Mouse (Mus musculus) ES-Bruce4 (cell line): ENCODE measurements around the gene Rbm47. TPM values are rescaled to one million over a fixed set of nuclear protein-coding genes. Genes with fewer than 3 reads are reported as not detected.

Experiments used
- H3K27ac ChIP-seq: 2 replicates; pipeline ENCODE4 v1.5.1; 2012; ENCODE audit warnings: low read length, inconsistent platforms; ENCODE audit not compliant: insufficient read depth
- H3K27me3 ChIP-seq: 2 replicates; pipeline ENCODE4 v1.6.1; 2012; ENCODE audit warnings: mild to moderate bottlenecking, low read length, inconsistent platforms; ENCODE audit not compliant: control insufficient read depth, poor library complexity, insufficient read depth, severe bottlenecking
- H3K36me3 ChIP-seq: 2 replicates; pipeline ENCODE4 v1.6.1; 2012; ENCODE audit warnings: inconsistent platforms, mild to moderate bottlenecking, low read length, moderate library complexity; ENCODE audit not compliant: control insufficient read depth, poor library complexity, insufficient read depth, severe bottlenecking
- H3K4me1 ChIP-seq: one replicate; pipeline ENCODE4 v1.8.1; 2011; ENCODE audit warnings: low read length; ENCODE audit not compliant: control insufficient read depth, insufficient read depth
- H3K4me3 ChIP-seq: 2 replicates; pipeline ENCODE4 v1.5.1; 2011; ENCODE audit warnings: low read depth, mild to moderate bottlenecking, low read length
- H3K9ac ChIP-seq: 2 replicates; pipeline ENCODE4 v1.6.1; 2012; ENCODE audit warnings: low read depth, mild to moderate bottlenecking, inconsistent platforms; ENCODE audit not compliant: poor library complexity, severe bottlenecking
- H3K9me3 ChIP-seq: replicated peaks from 2 replicates; pipeline ENCODE4 v1.6.1; 2012; ENCODE audit warnings: mild to moderate bottlenecking, low read length, inconsistent platforms; ENCODE audit not compliant: control insufficient read depth, poor library complexity, insufficient read depth, severe bottlenecking
- CTCF ChIP-seq: IDR thresholded peaks from one replicate; pipeline ENCODE4 v1.8.1; 2011; ENCODE audit warnings: low read depth, low read length
- EP300 ChIP-seq: IDR thresholded peaks from 2 replicates; pipeline ENCODE4 v1.6.1; 2011; ENCODE audit warnings: low read depth, low read length; ENCODE audit not compliant: insufficient read depth
- POLR2A ChIP-seq: IDR thresholded peaks from one replicate; pipeline ENCODE4 v1.8.1; 2011; ENCODE audit warnings: low read length; ENCODE audit not compliant: insufficient read depth
- polyA plus RNA-seq: library from polyadenylated mRNA; stranded (reverse); fragments of >200 nt; gene quantifications from 2 replicates; pipeline ENCODE4 v1.2.4, GENCODE M21; 2011; ENCODE audit warnings: low read depth; ENCODE audit not compliant: missing spikeins, insufficient read depth, insufficient read length

Rbm47 gene
- polyA plus RNA-seq, 1 experiment: 82.8 TPM

- TF ChIP-seq EP300 (no peak), CTCF (no peak), POLR2A (no peak)
- H3K4me3 ChIP-seq: no peak overlapping the region
- H3K4me1 ChIP-seq: no peaks in the 10 kb centered on the region
- H3K9me3 ChIP-seq: no peaks in the 10 kb centered on the region
- H3K27ac ChIP-seq: no peak overlapping the region
- peaks cover 3% of the 10 kb centered on the region; the same call in 1 of the 2 replicates for H3K36me3 ChIP-seq
- H3K27me3 ChIP-seq: no peaks in the 10 kb centered on the region
- H3K9ac ChIP-seq: no peak overlapping the region
Observed at GRCm38 (mm10) chr5:66015449-66015961, 157.4 kb downstream of the Rbm47 start.

DNA sequence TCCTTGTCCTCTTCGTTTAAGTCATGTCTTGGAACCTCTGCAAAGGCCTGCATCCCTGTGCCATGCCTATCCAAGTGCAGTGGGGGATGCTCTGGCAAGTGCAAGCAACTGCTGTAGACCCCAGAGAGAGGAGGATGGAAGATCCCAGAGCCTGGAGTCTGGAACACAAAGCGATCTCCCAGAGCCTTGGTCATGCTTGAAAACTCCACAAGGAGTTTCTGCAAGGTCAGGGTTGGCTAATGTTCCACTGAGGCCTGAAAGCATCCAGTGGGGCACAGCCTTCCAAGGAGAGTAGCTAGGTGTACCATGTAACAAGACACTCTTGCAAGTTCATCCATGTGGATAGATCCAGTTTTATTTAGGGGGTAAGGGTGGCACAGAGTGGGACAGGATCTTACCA, 158.5 kb downstream of the Rbm47 start:
- H3K9me3 ChIP-seq: no peaks in the 10 kb centered on the region
- H3K27me3 ChIP-seq: no peaks in the 10 kb centered on the region
- H3K4me1 ChIP-seq: no peaks in the 10 kb centered on the region
- no peak overlapping the region for H3K4me3 ChIP-seq
- H3K36me3 ChIP-seq: peaks cover 3% of the 10 kb centered on the region; the same call in 1 of the 2 replicates
- TF ChIP-seq EP300: no peak
- no peak for TF ChIP-seq POLR2A
- no peak for TF ChIP-seq CTCF
- no peak overlapping the region for H3K27ac ChIP-seq
- H3K9ac ChIP-seq: no peak overlapping the region

DNA sequence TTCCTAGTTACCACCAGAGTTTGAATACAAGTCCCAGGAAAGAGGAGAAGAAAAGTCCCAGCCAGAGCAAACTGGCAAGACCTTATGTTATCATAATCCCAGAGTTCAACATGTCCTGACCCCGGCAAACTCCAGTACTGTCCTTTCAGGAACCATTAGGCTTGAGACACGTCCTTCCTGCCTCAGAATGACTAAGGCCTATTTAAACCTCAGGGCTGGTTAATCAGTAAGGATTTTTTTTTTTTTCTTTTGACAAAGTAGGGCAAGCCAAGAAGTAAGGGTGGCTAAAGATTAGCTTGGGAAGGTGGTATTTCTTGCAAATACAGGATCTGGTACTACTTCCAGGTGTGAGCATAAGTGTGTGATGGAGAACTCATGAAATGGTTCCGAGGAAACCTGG, 158.9 kb downstream of the Rbm47 start:
- no peak for TF ChIP-seq EP300
- Histone ChIP-seq H3K9ac (no peak overlapping the region), H3K27me3 (no peaks in the 10 kb centered on the region), H3K9me3 (no peaks in the 10 kb centered on the region), H3K36me3 (peaks cover 3% of the 10 kb centered on the region; the same call in 1 of the 2 replicates), H3K4me1 (no peaks in the 10 kb centered on the region), H3K4me3 (no peak overlapping the region), H3K27ac (no peak overlapping the region)

DNA sequence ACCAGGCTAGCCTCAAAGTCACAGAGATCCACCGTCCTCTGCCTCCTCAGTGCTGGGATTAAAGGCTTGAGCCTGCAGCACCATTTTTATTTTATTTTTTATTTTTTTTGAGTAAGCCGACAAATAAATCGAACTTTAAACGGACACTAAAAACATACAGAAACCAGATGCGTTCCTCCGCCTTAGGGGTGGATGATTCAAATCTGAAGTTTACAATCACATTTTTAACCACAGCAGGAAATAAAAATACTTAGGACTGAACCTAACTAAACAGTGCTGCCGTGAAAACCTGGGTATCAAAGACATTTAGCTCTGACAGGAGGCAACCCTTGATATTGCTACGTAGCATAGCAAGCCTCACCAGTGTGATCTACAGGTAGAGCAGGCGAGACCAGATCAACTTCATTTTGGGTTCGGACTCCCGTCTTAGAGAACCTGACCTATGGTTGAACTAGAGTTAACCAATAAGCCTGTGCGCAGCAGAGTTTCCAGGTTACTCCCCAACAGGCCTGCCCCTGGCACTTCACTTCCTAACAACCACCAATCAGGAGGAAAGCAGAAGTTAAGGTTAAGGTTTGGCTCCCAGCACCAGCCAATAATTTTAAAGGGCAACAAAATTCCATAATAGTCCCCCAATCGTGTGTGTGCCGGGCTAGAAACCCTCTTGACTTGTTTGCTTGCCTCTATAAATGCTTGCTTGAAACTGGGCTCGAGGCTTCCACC, 164.5 kb downstream of the Rbm47 start:
- Histone ChIP-seq H3K36me3 (no peaks in the 10 kb centered on the region), H3K4me1 (peaks cover 2% of the 10 kb centered on the region), H3K4me3 (no peak overlapping the region), H3K27me3 (no peaks in the 10 kb centered on the region), H3K27ac (no peak overlapping the region), H3K9me3 (no peaks in the 10 kb centered on the region), H3K9ac (no peak overlapping the region)
- no peak for TF ChIP-seq POLR2A
- no peak for TF ChIP-seq EP300
- TF ChIP-seq CTCF: no peak

DNA sequence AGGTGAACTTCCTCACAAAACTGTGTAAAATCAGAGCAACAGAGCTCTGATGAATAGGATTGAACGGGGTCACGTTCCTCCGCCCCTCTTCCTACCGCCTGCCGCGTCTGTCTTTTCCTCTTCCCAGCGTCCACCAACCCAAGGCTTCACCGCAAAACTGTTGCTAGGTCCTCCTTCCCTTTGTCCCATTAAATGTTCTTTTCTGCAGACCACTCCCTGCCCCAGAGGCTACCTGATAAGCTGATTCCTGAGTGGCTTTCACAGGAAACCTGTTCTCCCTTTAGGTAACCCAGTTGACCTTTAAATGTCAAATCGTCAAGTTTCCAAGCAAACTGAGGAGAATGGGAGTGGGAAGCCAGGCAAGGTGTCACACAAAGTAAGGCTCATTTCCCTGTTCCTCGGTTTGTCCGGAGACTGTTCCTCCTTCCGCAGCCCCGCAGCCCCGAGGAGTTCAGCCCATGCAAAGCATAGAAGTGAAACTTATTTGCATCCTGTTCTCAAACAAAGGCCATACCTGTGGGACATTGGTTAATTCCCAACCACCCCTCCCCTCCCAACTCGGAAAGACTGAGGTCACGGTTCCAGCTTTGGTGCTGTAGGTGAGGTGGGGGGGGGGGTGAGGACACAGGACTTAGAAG, 167.8 kb downstream of the Rbm47 start:
- Histone ChIP-seq H3K36me3 (no peaks in the 10 kb centered on the region), H3K9me3 (no peaks in the 10 kb centered on the region), H3K27ac (peak overlapping the region; percentile 90), H3K27me3 (no peaks in the 10 kb centered on the region), H3K4me1 (peaks cover 2% of the 10 kb centered on the region), H3K9ac (0 out of 2 replicates have a peak overlapping the region, but pooled peaks have one; percentile 37), H3K4me3 (peak overlapping the region; percentile 21)
- no peak for TF ChIP-seq POLR2A
- TF ChIP-seq EP300: peak; percentile 44; the same call in 1 of the 2 replicates
